Mouse (Mus musculus) liver, adult 2 months (tissue): Measurements from ENCODE around the gene Fzd4.

Experiments
- CTCF ChIP-seq: fragments of 200-500 bp; IDR thresholded peaks from 2 replicates; pipeline ENCODE4 v1.5.1; 2011; ENCODE audit warnings: low read depth, low read length, control low read depth
- POLR2A ChIP-seq: fragments of 200-500 bp; IDR thresholded peaks from 2 replicates; pipeline ENCODE4 v1.6.1; 2011; ENCODE audit warnings: low read length, control low read depth; ENCODE audit not compliant: insufficient read depth; ENCODE audit errors: extremely low read depth

GRCm38 (mm10) chr7:89365135-89365880 lies 38.8 kb upstream of the Fzd4 start:
- TF ChIP-seq CTCF: no peak
- no peak for TF ChIP-seq POLR2A
